Mouse (Mus musculus): Measurements from ENCODE around the gene Phkg2.

- TF ChIP-seq CTCF (IDR thresholded peaks at IDR 0.05; ENCODE audit: extremely low read depth, insufficient read depth, insufficient read length, insufficient replicate concordance), result no peak
- no peak for TF ChIP-seq POLR2A (IDR thresholded peaks at IDR 0.05; ENCODE audit: low read depth, low read length)
These were observed 975 bp downstream of the Phkg2 start for GRCm38 (mm10) chr7:127574115-127574514.
